Mouse (Mus musculus): ENCODE measurements around the gene Dgcr2. TPM values are rescaled to one million over a fixed set of nuclear protein-coding genes. Genes with fewer than 3 reads are reported as not detected.

The Dgcr2 gene
- total and polyA plus RNA-seq, 2 experiments from 2014 or later = 31.9 to 61.8 TPM

GRCm38 (mm10) chr16:17802839-17803674 lies 95.3 kb downstream of the Dgcr2 start:
- 12% methylated on average over 83 of the region's 83 CpGs for WGBS
- H3K4me1 ChIP-seq (ENCODE audit: control insufficient read depth, insufficient read depth) = peaks cover 17% of the 10 kb centered on the region

GRCm38 (mm10) chr16:17802456-17802838 lies 95.9 kb downstream of the Dgcr2 start:
- H3K4me3 ChIP-seq (ENCODE audit: low read depth, low read length) = peak overlapping the region; percentile 34
- no peaks in the 10 kb centered on the region for H3K36me3 ChIP-seq (replicated peaks; ENCODE audit: control insufficient read depth, insufficient read depth, low read length)
- peaks cover 17% of the 10 kb centered on the region for H3K4me1 ChIP-seq (ENCODE audit: control insufficient read depth, insufficient read depth)
- no peak overlapping the region for H3K9ac ChIP-seq (replicated peaks; ENCODE audit: low read depth, low read length)
- H3K27ac ChIP-seq (ENCODE audit: low read depth) = no peak overlapping the region
- H3K9me3 ChIP-seq (replicated peaks; ENCODE audit: control insufficient read depth, low read length) = no peaks in the 10 kb centered on the region
- H3K27me3 ChIP-seq (ENCODE audit: control insufficient read depth, insufficient read depth, low read length) = peaks cover 91% of the 10 kb centered on the region
- DNase-seq (ENCODE audit: low spot score) (no peak), ATAC-seq (ENCODE audit: insufficient read depth, low read depth) (no peak)
- H3K4me2 ChIP-seq (ENCODE audit: low read depth, low read length) = peak overlapping the region; percentile 51
- TF ChIP-seq CTCF (IDR thresholded peaks at IDR 0.05; ENCODE audit: low read depth) (no peak), EP300 (IDR thresholded peaks at IDR 0.05; ENCODE audit: low read depth) (no peak)
- 18% methylated on average over 18 of the region's 18 CpGs for WGBS

More at GRCm38 (mm10) chr16:17802839-17803674, 95.3 kb downstream of the Dgcr2 start:
- H3K27ac ChIP-seq (ENCODE audit: low read depth) = no peak overlapping the region
- TF ChIP-seq CTCF (IDR thresholded peaks at IDR 0.05; ENCODE audit: low read depth) (no peak), EP300 (IDR thresholded peaks at IDR 0.05; ENCODE audit: low read depth) (no peak)
- H3K36me3 ChIP-seq (replicated peaks; ENCODE audit: control insufficient read depth, insufficient read depth, low read length) = no peaks in the 10 kb centered on the region
- ATAC-seq (ENCODE audit: insufficient read depth, low read depth) = no peak
- no peak for DNase-seq (ENCODE audit: low spot score)
- no peak overlapping the region for H3K9ac ChIP-seq (replicated peaks; ENCODE audit: low read depth, low read length)
- H3K27me3 ChIP-seq (ENCODE audit: control insufficient read depth, insufficient read depth, low read length) = peaks cover 85% of the 10 kb centered on the region
- H3K4me3 ChIP-seq (ENCODE audit: low read depth, low read length) = peak overlapping the region; percentile 34
- peak overlapping the region; percentile 51 for H3K4me2 ChIP-seq (ENCODE audit: low read depth, low read length)
- no peaks in the 10 kb centered on the region for H3K9me3 ChIP-seq (replicated peaks; ENCODE audit: control insufficient read depth, low read length)

GRCm38 (mm10) chr16:17801777-17802455 lies 96.4 kb downstream of the Dgcr2 start:
- no peak for TF ChIP-seq EP300 (IDR thresholded peaks at IDR 0.05; ENCODE audit: low read depth)
- TF ChIP-seq CTCF (IDR thresholded peaks at IDR 0.05; ENCODE audit: low read depth) = no peak
- no peak overlapping the region for H3K9ac ChIP-seq (replicated peaks; ENCODE audit: low read depth, low read length)
- peaks cover 93% of the 10 kb centered on the region for H3K27me3 ChIP-seq (ENCODE audit: control insufficient read depth, insufficient read depth, low read length)
- H3K4me1 ChIP-seq (ENCODE audit: control insufficient read depth, insufficient read depth) = peaks cover 17% of the 10 kb centered on the region
- H3K27ac ChIP-seq (ENCODE audit: low read depth) = no peak overlapping the region
- H3K9me3 ChIP-seq (replicated peaks; ENCODE audit: control insufficient read depth, low read length) = no peaks in the 10 kb centered on the region
- no peaks in the 10 kb centered on the region for H3K36me3 ChIP-seq (replicated peaks; ENCODE audit: control insufficient read depth, insufficient read depth, low read length)
- H3K4me3 ChIP-seq (ENCODE audit: low read depth, low read length) = no peak overlapping the region
- DNase-seq (ENCODE audit: low spot score) = no peak
- no peak overlapping the region for H3K4me2 ChIP-seq (ENCODE audit: low read depth, low read length)
- no peak for ATAC-seq (ENCODE audit: insufficient read depth, low read depth)
- 22% methylated on average over 7 of the region's 7 CpGs for WGBS

GRCm38 (mm10) chr16:17799584-17799983 lies 98.8 kb downstream of the Dgcr2 start:
- no peak for ATAC-seq (ENCODE audit: insufficient read depth, low read depth)
- no peak for DNase-seq (ENCODE audit: low spot score)
- no peaks in the 10 kb centered on the region for H3K9me3 ChIP-seq (replicated peaks; ENCODE audit: control insufficient read depth, low read length)
- no peaks in the 10 kb centered on the region for H3K36me3 ChIP-seq (replicated peaks; ENCODE audit: control insufficient read depth, insufficient read depth, low read length)
- H3K4me2 ChIP-seq (ENCODE audit: low read depth, low read length) = no peak overlapping the region
- H3K9ac ChIP-seq (replicated peaks; ENCODE audit: low read depth, low read length) = no peak overlapping the region
- no peak overlapping the region for H3K4me3 ChIP-seq (ENCODE audit: low read depth, low read length)
- H3K27me3 ChIP-seq (ENCODE audit: control insufficient read depth, insufficient read depth, low read length) = peaks cover 77% of the 10 kb centered on the region
- H3K4me1 ChIP-seq (ENCODE audit: control insufficient read depth, insufficient read depth) = peaks cover 15% of the 10 kb centered on the region
- TF ChIP-seq CTCF (IDR thresholded peaks at IDR 0.05; ENCODE audit: low read depth) = no peak
- TF ChIP-seq EP300 (IDR thresholded peaks at IDR 0.05; ENCODE audit: low read depth) = no peak
- H3K27ac ChIP-seq (ENCODE audit: low read depth) = no peak overlapping the region

- Histone ChIP-seq H3K36me3 (replicated peaks; ENCODE audit: control insufficient read depth, insufficient read depth, low read length) (no peaks in the 10 kb centered on the region), H3K9me3 (replicated peaks; ENCODE audit: control insufficient read depth, low read length) (no peaks in the 10 kb centered on the region), H3K27ac (ENCODE audit: low read depth) (peak overlapping the region; percentile 76), H3K9ac (replicated peaks; ENCODE audit: low read depth, low read length) (peak overlapping the region; percentile 71), H3K4me1 (ENCODE audit: control insufficient read depth, insufficient read depth) (peaks cover 9% of the 10 kb centered on the region), H3K4me2 (ENCODE audit: low read depth, low read length) (peak overlapping the region; percentile 77), H3K4me3 (ENCODE audit: low read depth, low read length) (peak overlapping the region; percentile 60), H3K27me3 (ENCODE audit: control insufficient read depth, insufficient read depth, low read length) (peaks cover 67% of the 10 kb centered on the region)
- TF ChIP-seq CTCF (IDR thresholded peaks at IDR 0.05; ENCODE audit: low read depth) (no peak), EP300 (IDR thresholded peaks at IDR 0.05; ENCODE audit: low read depth) (no peak)
- ATAC-seq (ENCODE audit: insufficient read depth, low read depth) (peak; percentile 64), DNase-seq (ENCODE audit: low spot score) (no peak)
- WGBS = 8% methylated on average over 37 of the region's 45 CpGs
Observed at GRCm38 (mm10) chr16:17798321-17799180, 99.8 kb downstream of the Dgcr2 start.

Data from heart, postnatal 0 days (tissue).